Mouse (Mus musculus): ENCODE measurements around the gene Nosip. TPM values are rescaled to one million over a fixed set of nuclear protein-coding genes. Genes with fewer than 3 reads are reported as not detected.
A peak's percentile ranks its signal among the peaks of the same experiment; 100 is the strongest.

Gene Nosip
- total and polyA plus RNA-seq, 3 experiments = 72.4 to 86.8 (median 81.4) TPM

DNA sequence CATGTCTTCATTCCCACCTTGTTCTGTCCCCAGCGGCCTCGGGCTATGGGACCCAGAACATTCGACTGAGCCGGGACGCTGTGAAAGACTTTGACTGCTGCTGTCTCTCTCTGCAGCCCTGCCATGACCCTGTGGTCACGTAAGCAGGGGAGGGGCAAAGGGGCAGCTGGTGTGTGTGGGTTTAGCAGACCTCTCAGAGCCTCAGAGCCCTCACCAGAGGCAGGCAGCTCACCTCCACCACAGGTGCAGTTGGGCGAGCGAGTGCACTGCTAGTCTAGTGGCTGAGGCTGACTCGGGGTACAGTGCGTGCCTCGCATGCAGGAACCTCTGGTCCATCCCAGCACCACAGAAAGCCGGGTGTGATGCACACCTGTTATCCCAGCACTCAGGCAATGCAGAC lies 11.7 kb downstream of the Nosip start:
- DNase-seq (ENCODE audit: extremely low read depth) = no peak
- H3K27ac ChIP-seq (ENCODE audit: insufficient read depth, low read depth) = no peak overlapping the region
- H3K36me3 ChIP-seq (replicated peaks in 1 of 2; ENCODE audit: control insufficient read depth in 1 of 2, insufficient read depth in 1 of 2, low read length in 1 of 2) = peaks cover 47 to 74% of the 10 kb centered on the region in 2 experiments
- H3K4me2 ChIP-seq (ENCODE audit: insufficient read depth, low read depth, poor library complexity, severe bottlenecking) = no peak overlapping the region
- H3K4me3 ChIP-seq (replicated peaks in 1 of 3; ENCODE audit: low read depth in 2 of 3, low read length in 2 of 3, poor library complexity in 1 of 3) = no peak overlapping the region
- peaks cover 8 to 14% of the 10 kb centered on the region in 2 experiments; a peak in 3 of 4 replicates for H3K4me1 ChIP-seq (ENCODE audit: control insufficient read depth in 1 of 2, insufficient read depth in 2 of 2)
- no peak for TF ChIP-seq CTCF (conservative IDR thresholded peaks at IDR 0.05 in 1 of 2, IDR thresholded peaks at IDR 0.05 in 1 of 2; ENCODE audit: low read depth in 2 of 2, low read length in 2 of 2)
- no peak for TF ChIP-seq EP300 (IDR thresholded peaks at IDR 0.05; ENCODE audit: low read length)
- no peak for TF ChIP-seq NRF1 (IDR thresholded peaks at IDR 0.05; ENCODE audit: low read depth, low read length)
- no peak for TF ChIP-seq IRF4 (IDR thresholded peaks at IDR 0.05; ENCODE audit: low read depth, low read length)
- TF ChIP-seq MYC (IDR thresholded peaks at IDR 0.05; ENCODE audit: low read depth, low read length) = no peak
- TF ChIP-seq SMC3 (IDR thresholded peaks at IDR 0.05; ENCODE audit: low read depth, low read length) = no peak
- no peak for TF ChIP-seq USF1 (IDR thresholded peaks at IDR 0.05; ENCODE audit: low read depth, low read length)
- no peak for TF ChIP-seq ETS1 (conservative IDR thresholded peaks at IDR 0.05; ENCODE audit: low read depth, low read length)
- TF ChIP-seq MAFK (IDR thresholded peaks at IDR 0.05; ENCODE audit: insufficient replicate concordance, low read length) = no peak
- no peak for TF ChIP-seq BHLHE40 (IDR thresholded peaks at IDR 0.05; ENCODE audit: low read depth, low read length)
- no peak for TF ChIP-seq POLR2AphosphoS2 (IDR thresholded peaks at IDR 0.05; ENCODE audit: low read depth, low read length)
- TF ChIP-seq UBTF (IDR thresholded peaks at IDR 0.05; ENCODE audit: low read depth, low read length) = no peak
- no peak for TF ChIP-seq SIN3A (IDR thresholded peaks at IDR 0.05; ENCODE audit: low read length)
- TF ChIP-seq ZC3H11A (IDR thresholded peaks at IDR 0.05; ENCODE audit: low read depth, low read length) = no peak
- TF ChIP-seq MAX (IDR thresholded peaks at IDR 0.05; ENCODE audit: low read length) = no peak
- TF ChIP-seq NELFE (IDR thresholded peaks at IDR 0.05; ENCODE audit: low read depth, low read length) = no peak
- no peak for TF ChIP-seq PAX5 (IDR thresholded peaks at IDR 0.05; ENCODE audit: low read length)
- in situ Hi-C loops (cut with MboI; ENCODE audit: low pct_ligation_motif_present, low pct_unique_long_range_greater_than_20kb, low sequenced_read_pairs) (no loop called here), dilution Hi-C loops (cut with MboI; ENCODE audit: extremely low pct_ligation_motif_present, extremely low pct_unique_long_range_greater_than_20kb, low sequenced_read_pairs) (no loop called here)
- peaks cover 16% of the 10 kb centered on the region for H3K79me2 ChIP-seq (replicated peaks; ENCODE audit: control insufficient read depth, extremely low read depth, insufficient read depth, poor library complexity, severe bottlenecking)
- no peaks in the 10 kb centered on the region for H3K27me3 ChIP-seq (replicated peaks)
- no peak overlapping the region for H3K9ac ChIP-seq (ENCODE audit: insufficient read depth, low read depth)
- H3K9me3 ChIP-seq (replicated peaks; ENCODE audit: low read length) = no peaks in the 10 kb centered on the region

DNA sequence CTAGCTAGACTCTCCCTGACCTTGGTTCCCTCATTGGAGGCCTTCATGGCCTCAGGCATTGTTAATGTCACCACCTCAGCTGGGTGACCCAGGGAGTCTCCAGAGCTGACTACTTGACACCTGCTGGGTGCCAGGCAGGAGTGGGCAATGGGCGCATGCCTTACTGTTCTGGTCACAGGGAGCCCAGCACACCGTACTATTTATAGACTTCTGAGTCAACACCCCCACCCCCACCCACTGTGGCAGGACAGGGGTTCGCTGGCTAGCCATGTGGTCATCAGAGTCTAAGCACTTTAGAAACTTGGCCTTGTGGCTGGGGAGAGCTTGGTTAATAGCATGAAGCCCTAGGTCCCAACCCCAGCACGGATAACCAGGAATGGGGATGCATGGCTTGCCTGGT lies 13.2 kb downstream of the Nosip start:
- in situ Hi-C loops (cut with MboI; ENCODE audit: low pct_ligation_motif_present, low pct_unique_long_range_greater_than_20kb, low sequenced_read_pairs) = no loop called here
- no peak for DNase-seq (ENCODE audit: extremely low read depth)
- TF ChIP-seq CHD2 (IDR thresholded peaks at IDR 0.05; ENCODE audit: low read length) (no peak), MEF2A (IDR thresholded peaks at IDR 0.05; ENCODE audit: borderline replicate concordance, low read depth, low read length) (peak; percentile 46; the same call in 1 of the 2 replicates)
- dilution Hi-C loops (cut with MboI; ENCODE audit: extremely low pct_ligation_motif_present, extremely low pct_unique_long_range_greater_than_20kb, low sequenced_read_pairs) = no loop called here
- H3K4me1 ChIP-seq (ENCODE audit: control insufficient read depth in 1 of 2, insufficient read depth in 2 of 2) = peaks cover 7 to 8% of the 10 kb centered on the region in 2 experiments; a peak in 2 of 4 replicates
- no peaks in the 10 kb centered on the region for H3K27me3 ChIP-seq (replicated peaks)
- no peak overlapping the region for H3K9ac ChIP-seq (ENCODE audit: insufficient read depth, low read depth)
- peaks cover 47 to 62% of the 10 kb centered on the region in 2 experiments for H3K36me3 ChIP-seq (replicated peaks in 1 of 2; ENCODE audit: control insufficient read depth in 1 of 2, insufficient read depth in 1 of 2, low read length in 1 of 2)
- peaks cover 10% of the 10 kb centered on the region; the same call in 1 of the 2 replicates for H3K79me2 ChIP-seq (replicated peaks; ENCODE audit: control insufficient read depth, extremely low read depth, insufficient read depth, poor library complexity, severe bottlenecking)
- no peaks in the 10 kb centered on the region for H3K9me3 ChIP-seq (replicated peaks; ENCODE audit: low read length)
- H3K4me3 ChIP-seq (replicated peaks in 1 of 3; ENCODE audit: low read depth in 2 of 3, low read length in 2 of 3, poor library complexity in 1 of 3) = no peak overlapping the region
- no peak overlapping the region for H3K4me2 ChIP-seq (ENCODE audit: insufficient read depth, low read depth, poor library complexity, severe bottlenecking)
- H3K27ac ChIP-seq (ENCODE audit: insufficient read depth, low read depth) = no peak overlapping the region

Data from CH12.LX (cell line).